Mouse (Mus musculus) ZHBTc4 (cell line): ENCODE data around the gene Sdk2.

ENCODE experiments used
- DNase-seq: peaks from one replicate; pipeline ENCODE4 v3.0.0-alpha.2; 2011; ENCODE audit warnings: low read depth, low spot score

The Sdk2 gene

GRCm38 (mm10) chr11:114066951-114067762 is at the start of gene Sdk2:
Sdk2 (minus strand) TSS chr11:114067046.
- peak; percentile 70 for DNase-seq

- no peak for DNase-seq
These were observed 48.2 kb upstream of the Sdk2 start for GRCm38 (mm10) chr11:114115077-114115476.

- DNase-seq: no peak
These were observed 47.8 kb upstream of the Sdk2 start for GRCm38 (mm10) chr11:114114674-114115073.

- DNase-seq: no peak
These were observed 44.0 kb upstream of the Sdk2 start for GRCm38 (mm10) chr11:114110851-114111250.

GRCm38 (mm10) chr11:114093636-114094035 is 26.8 kb upstream of the Sdk2 start:
- DNase-seq: no peak

- no peak for DNase-seq
These were observed 26.3 kb upstream of the Sdk2 start for GRCm38 (mm10) chr11:114093175-114093574.

GRCm38 (mm10) chr11:114080606-114081005 is 13.8 kb upstream of the Sdk2 start:
- no peak for DNase-seq

GRCm38 (mm10) chr11:114072644-114073043 is 5.8 kb upstream of the Sdk2 start:
- no peak for DNase-seq

- DNase-seq: peak; percentile 85
These were observed 5.2 kb upstream of the Sdk2 start for GRCm38 (mm10) chr11:114071998-114072397.

- DNase-seq: peak; percentile 65
These were observed 4.0 kb upstream of the Sdk2 start for GRCm38 (mm10) chr11:114070881-114071280.

GRCm38 (mm10) chr11:114070131-114070530 is 3.3 kb upstream of the Sdk2 start:
- DNase-seq: peak; percentile 22

- peak; percentile 83 for DNase-seq
These were observed 1.5 kb upstream of the Sdk2 start for GRCm38 (mm10) chr11:114068390-114068789.

- peak; percentile 61 for DNase-seq
These were observed 522 bp downstream of the Sdk2 start for GRCm38 (mm10) chr11:114066098-114066950.

- no peak for DNase-seq
These were observed 1.2 kb downstream of the Sdk2 start for GRCm38 (mm10) chr11:114065596-114065995.

GRCm38 (mm10) chr11:114064871-114065388 is 1.9 kb downstream of the Sdk2 start:
- no peak for DNase-seq

GRCm38 (mm10) chr11:114061946-114062345 is 4.9 kb downstream of the Sdk2 start:
- DNase-seq: no peak

GRCm38 (mm10) chr11:114061265-114061664 is 5.6 kb downstream of the Sdk2 start:
- DNase-seq: no peak

- no peak for DNase-seq
These were observed 10.5 kb downstream of the Sdk2 start for GRCm38 (mm10) chr11:114056351-114056750.

- no peak for DNase-seq
These were observed 12.1 kb downstream of the Sdk2 start for GRCm38 (mm10) chr11:114054581-114055315.

- no peak for DNase-seq
These were observed 15.5 kb downstream of the Sdk2 start for GRCm38 (mm10) chr11:114051361-114051760.

GRCm38 (mm10) chr11:114050511-114050910 is 16.3 kb downstream of the Sdk2 start:
- no peak for DNase-seq
